Mouse (Mus musculus) CD4-positive, CD25-positive, alpha-beta regulatory T cell, adult 2 months (primary cell): ENCODE measurements at regions not wholly inside any gene's neighbourhood (a gene's known extent, or its start where the extent isn't known, plus 50 kb on each side); places are given as distances from the start of the nearest gene placed in this dataset.

Source experiments
- DNase-seq: peaks from one replicate; pipeline ENCODE4 v3.0.0-alpha.2; 2012; ENCODE audit warnings: low read depth, low spot score

GRCm38 (mm10) chr10:66932544-66932943, 163.4 kb upstream of the Jmjd1c start:
- DNase-seq = no peak

GRCm38 (mm10) chr10:66933689-66934088, 162.2 kb upstream of the Jmjd1c start:
- DNase-seq = no peak

GRCm38 (mm10) chr10:66935731-66936130, 160.2 kb upstream of the Jmjd1c start:
- no peak for DNase-seq

GRCm38 (mm10) chr10:66937116-66937515, 158.8 kb upstream of the Jmjd1c start:
- peak; percentile 52 for DNase-seq

- DNase-seq = no peak
These were observed 155.6 kb upstream of the Jmjd1c start for GRCm38 (mm10) chr10:66940368-66940767.

- DNase-seq = no peak
These were observed 155.0 kb upstream of the Jmjd1c start for GRCm38 (mm10) chr10:66940922-66941321.

- DNase-seq = no peak
These were observed 154.0 kb upstream of the Jmjd1c start for GRCm38 (mm10) chr10:66941974-66942373.

- DNase-seq = no peak
These were observed 152.1 kb upstream of the Jmjd1c start for GRCm38 (mm10) chr10:66943875-66944274.

GRCm38 (mm10) chr10:66946161-66946560, 149.8 kb upstream of the Jmjd1c start:
- no peak for DNase-seq

- DNase-seq = no peak
These were observed 147.6 kb upstream of the Jmjd1c start for GRCm38 (mm10) chr10:66948329-66948728.

GRCm38 (mm10) chr10:66950441-66950840, 145.5 kb upstream of the Jmjd1c start:
- no peak for DNase-seq

GRCm38 (mm10) chr10:66951231-66951822, 144.6 kb upstream of the Jmjd1c start:
- DNase-seq = peak; percentile 29

GRCm38 (mm10) chr10:66951935-66952334, 144.0 kb upstream of the Jmjd1c start:
- DNase-seq = no peak

- DNase-seq = peak; percentile 86
These were observed 142.5 kb upstream of the Jmjd1c start for GRCm38 (mm10) chr10:66953248-66953975.

GRCm38 (mm10) chr10:66953976-66954505, 141.9 kb upstream of the Jmjd1c start:
- DNase-seq = peak; percentile 49

GRCm38 (mm10) chr10:66955430-66955829, 140.5 kb upstream of the Jmjd1c start:
- peak; percentile 49 for DNase-seq

GRCm38 (mm10) chr10:66956619-66957018, 139.3 kb upstream of the Jmjd1c start:
- peak; percentile 44 for DNase-seq

- no peak for DNase-seq
These were observed 138.6 kb upstream of the Jmjd1c start for GRCm38 (mm10) chr10:66957373-66957772.
